Mouse (Mus musculus): Measurements from ENCODE around the gene Nrbf2. TPM values are rescaled to one million over a fixed set of nuclear protein-coding genes. Genes with fewer than 3 reads are reported as not detected.

The Nrbf2 gene
- polyA plus RNA-seq, 1 experiment = 30.0 TPM

- H3K4me1 ChIP-seq (ENCODE audit: control insufficient read depth, insufficient read depth, low read length) = peaks cover 31% of the 10 kb centered on the region
- H3K27ac ChIP-seq (ENCODE audit: insufficient read depth, low read depth, low read length) = peak overlapping the region; percentile 57
- TF ChIP-seq CTCF (IDR thresholded peaks at IDR 0.05; ENCODE audit: low read depth, low read length) (no peak), POLR2A (IDR thresholded peaks at IDR 0.05; ENCODE audit: borderline replicate concordance, low read depth, low read length) (no peak)
- no peak overlapping the region for H3K4me3 ChIP-seq (ENCODE audit: insufficient read depth, low read length)
Measured at GRCm38 (mm10) chr10:67225528-67225927, 59.6 kb downstream of the Nrbf2 start.

DNA sequence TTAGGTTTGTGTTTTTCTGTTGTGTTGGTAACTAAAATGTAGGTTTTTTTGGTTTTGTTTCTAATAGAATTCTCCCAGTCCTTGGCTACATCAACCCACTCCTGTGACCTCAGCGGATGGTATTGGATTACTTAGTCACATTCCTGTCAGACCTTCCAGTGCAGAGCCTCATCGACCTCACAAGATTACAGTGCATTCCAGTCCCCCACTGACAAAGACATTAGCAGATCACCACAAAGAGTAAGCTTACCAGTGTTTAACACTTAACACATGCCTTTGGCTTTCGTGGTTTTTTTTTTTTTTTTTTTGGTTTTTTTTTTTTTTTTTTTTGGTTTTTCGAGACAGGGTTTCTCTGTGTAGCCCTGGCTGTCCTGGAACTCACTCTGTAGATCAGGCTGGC lies 61.2 kb downstream of the Nrbf2 start:
- Histone ChIP-seq H3K27ac (ENCODE audit: insufficient read depth, low read depth, low read length) (no peak overlapping the region), H3K4me1 (ENCODE audit: control insufficient read depth, insufficient read depth, low read length) (peaks cover 31% of the 10 kb centered on the region), H3K4me3 (ENCODE audit: insufficient read depth, low read length) (no peak overlapping the region)
- TF ChIP-seq CTCF (IDR thresholded peaks at IDR 0.05; ENCODE audit: low read depth, low read length) (no peak), POLR2A (IDR thresholded peaks at IDR 0.05; ENCODE audit: borderline replicate concordance, low read depth, low read length) (no peak)

- TF ChIP-seq CTCF (IDR thresholded peaks at IDR 0.05; ENCODE audit: low read depth, low read length) (no peak), POLR2A (IDR thresholded peaks at IDR 0.05; ENCODE audit: borderline replicate concordance, low read depth, low read length) (no peak)
- Histone ChIP-seq H3K27ac (ENCODE audit: insufficient read depth, low read depth, low read length) (no peak overlapping the region), H3K4me3 (ENCODE audit: insufficient read depth, low read length) (no peak overlapping the region), H3K4me1 (ENCODE audit: control insufficient read depth, insufficient read depth, low read length) (peaks cover 26% of the 10 kb centered on the region)
Measured at GRCm38 (mm10) chr10:67221284-67221683, 63.8 kb downstream of the Nrbf2 start.

DNA sequence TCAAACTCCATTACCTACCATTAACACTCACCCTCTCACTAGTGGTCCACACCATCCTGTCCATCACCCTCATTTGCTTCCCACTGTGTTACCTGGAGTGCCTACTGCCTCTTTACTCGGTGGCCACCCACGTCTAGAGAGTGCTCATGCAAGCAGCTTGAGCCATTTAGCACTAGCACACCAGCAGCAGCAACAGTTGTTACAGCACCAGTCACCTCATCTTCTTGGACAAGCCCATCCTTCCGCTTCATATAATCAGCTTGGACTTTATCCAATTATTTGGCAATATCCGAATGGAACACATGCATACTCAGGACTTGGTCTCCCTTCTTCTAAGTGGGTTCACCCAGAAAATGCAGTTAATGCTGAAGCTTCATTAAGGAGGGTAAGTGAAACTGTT lies 64.9 kb downstream of the Nrbf2 start:
- Histone ChIP-seq H3K4me1 (ENCODE audit: control insufficient read depth, insufficient read depth, low read length) (peaks cover 23% of the 10 kb centered on the region), H3K4me3 (ENCODE audit: insufficient read depth, low read length) (no peak overlapping the region), H3K27ac (ENCODE audit: insufficient read depth, low read depth, low read length) (no peak overlapping the region)
- TF ChIP-seq CTCF (IDR thresholded peaks at IDR 0.05; ENCODE audit: low read depth, low read length) (no peak), POLR2A (IDR thresholded peaks at IDR 0.05; ENCODE audit: borderline replicate concordance, low read depth, low read length) (no peak)

- Histone ChIP-seq H3K27ac (ENCODE audit: insufficient read depth, low read depth, low read length) (no peak overlapping the region), H3K4me1 (ENCODE audit: control insufficient read depth, insufficient read depth, low read length) (peaks cover 22% of the 10 kb centered on the region)
- TF ChIP-seq CTCF (IDR thresholded peaks at IDR 0.05; ENCODE audit: low read depth, low read length) (no peak), POLR2A (IDR thresholded peaks at IDR 0.05; ENCODE audit: borderline replicate concordance, low read depth, low read length) (no peak)
Measured at GRCm38 (mm10) chr10:67218873-67219565, 66.1 kb downstream of the Nrbf2 start.

DNA sequence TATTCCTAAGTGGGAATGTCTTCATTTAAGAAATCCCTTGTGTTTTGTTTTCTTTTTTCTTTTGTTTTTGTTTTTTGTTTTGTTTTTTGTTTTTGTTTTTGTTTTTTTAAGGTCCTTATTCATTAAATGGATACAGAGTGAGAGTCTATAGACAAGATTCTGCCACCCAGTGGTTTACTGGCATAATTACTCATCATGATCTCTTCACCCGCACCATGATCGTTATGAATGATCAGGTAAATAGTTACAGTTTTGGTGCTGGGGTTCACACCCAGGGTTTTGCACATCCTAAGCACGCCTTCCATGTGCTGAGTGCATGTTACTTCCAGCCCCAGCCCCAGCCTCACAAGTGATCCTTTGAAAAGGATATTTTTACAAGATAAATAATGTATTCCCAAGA lies 68.2 kb downstream of the Nrbf2 start:
- H3K27ac ChIP-seq (ENCODE audit: insufficient read depth, low read depth, low read length) = no peak overlapping the region
- TF ChIP-seq CTCF (IDR thresholded peaks at IDR 0.05; ENCODE audit: low read depth, low read length) = no peak
- no peak for TF ChIP-seq POLR2A (IDR thresholded peaks at IDR 0.05; ENCODE audit: borderline replicate concordance, low read depth, low read length)
- peaks cover 22% of the 10 kb centered on the region for H3K4me1 ChIP-seq (ENCODE audit: control insufficient read depth, insufficient read depth, low read length)
- H3K4me3 ChIP-seq (ENCODE audit: insufficient read depth, low read length) = no peak overlapping the region

More at GRCm38 (mm10) chr10:67218873-67219565, 66.1 kb downstream of the Nrbf2 start:
- no peak overlapping the region for H3K4me3 ChIP-seq (ENCODE audit: insufficient read depth, low read length)

Other genes with a start within 250 kb of the Nrbf2 start
- 66.2 and 69.2 TPM in 2 replicates for gene Jmjd1c, start 189.2 kb downstream of the Nrbf2 start, polyA plus RNA-seq (2012; ENCODE audit: insufficient read depth, insufficient read length, missing spikeins)
- 62.9 and 69.2 TPM in 2 replicates for gene Reep3, start 188.4 kb downstream of the Nrbf2 start, polyA plus RNA-seq (2012; ENCODE audit: insufficient read depth, insufficient read length, missing spikeins)

Measured in bone marrow macrophage, adult 2 months (primary cell).